Mouse (Mus musculus) spleen, postnatal 4 days (tissue): ENCODE data around the gene Pabpc4l.
"Not testable (repeated sequence)": the region's sequence is repeated elsewhere in the genome, so short reads cannot be mapped to it uniquely, and the experiment has no call there.

Experiments used
- DNase-seq, 2 experiments: peaks; one replicate each; pipeline ENCODE4 v3.0.0; 2022; ENCODE audit warnings: low spot score in 2 of 2

Pabpc4l gene

GRCm38 (mm10) chr3:46447481-46448265 is at the start of gene Pabpc4l:
TSS of gene Pabpc4l (minus strand) at chr3:46448219.
- DNase-seq = peak in 1 of 2 experiments; percentile 58

- no peak for DNase-seq
Observed at GRCm38 (mm10) chr3:46490989-46491259, 42.9 kb upstream of the Pabpc4l start.

- no peak for DNase-seq
Observed at GRCm38 (mm10) chr3:46490132-46490988, 42.3 kb upstream of the Pabpc4l start.

- not testable (repeated sequence) for DNase-seq
Observed at GRCm38 (mm10) chr3:46486091-46486490, 38.1 kb upstream of the Pabpc4l start.

GRCm38 (mm10) chr3:46448266-46448532 is 180 bp upstream of the Pabpc4l start:
- DNase-seq = no peak

GRCm38 (mm10) chr3:46431416-46431815 is 16.6 kb downstream of the Pabpc4l start:
- DNase-seq = no peak
